In the genomic region with DNA sequence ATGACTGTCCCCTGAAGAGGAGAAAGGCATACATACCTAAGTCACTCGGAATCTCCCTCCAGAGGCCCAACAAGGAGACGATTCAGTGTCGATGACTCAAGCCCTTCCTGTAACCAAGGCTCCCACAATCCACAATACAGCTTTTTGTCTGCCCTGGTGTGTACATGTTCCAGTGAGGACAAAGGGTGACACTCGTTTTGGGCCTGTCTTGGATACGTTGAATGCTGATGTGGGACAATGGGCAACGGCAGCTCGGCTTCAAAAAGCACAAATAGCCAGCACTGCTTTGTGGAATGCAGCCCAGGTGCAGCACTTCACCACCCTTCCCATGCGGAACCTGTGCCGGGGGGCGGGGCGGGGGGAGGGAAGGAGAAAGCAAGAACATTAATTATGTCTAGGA, we compare ENCODE assay signal across 17 mouse cellular contexts. TPM values are rescaled to one million over a fixed set of nuclear protein-coding genes. Genes with fewer than 3 reads are reported as not detected.
DNase-seq lines count a peak whose midpoint lies in the region; ATAC-seq lines count a peak whose summit lies in the region.
"Had no signal": no experiment of that assay in that cellular context is flagged by ENCODE, and none has a peak within 500 bp of the region (broad histone marks: within the 10 kb centered on the region; RNA-seq: fewer than 3 reads in every experiment).

No protein-coding gene starts in this region.

- H3K4me2 ChIP-seq in heart, embryonic 11.5 days = no peak overlapping the region
- no peak overlapping the region for H3K4me2 ChIP-seq in lung, embryonic 15.5 days
- H3K4me2 ChIP-seq in stomach, embryonic 14.5 days (replicated peaks; ENCODE audit: low read depth, low read length) = no peak overlapping the region
- H3K4me2 ChIP-seq in forebrain, embryonic 16.5 days (ENCODE audit: low read length) = no peak overlapping the region
- H3K4me2 ChIP-seq: heart, embryonic 12.5 days; limb, embryonic 15.5 days; midbrain, embryonic 12.5 days had no signal

- peaks cover 4% of the 10 kb centered on the region for H3K4me1 ChIP-seq in heart, embryonic 11.5 days (ENCODE audit: control insufficient read depth, insufficient read depth, low read length)
- H3K4me1 ChIP-seq in lung, embryonic 15.5 days = 0 out of 2 replicates have a peak, but pooled peaks cover 9% of the 10 kb centered on the region
- no peaks in the 10 kb centered on the region for H3K4me1 ChIP-seq in stomach, embryonic 14.5 days (ENCODE audit: control insufficient read depth, insufficient read depth, low read length)
- H3K4me1 ChIP-seq in forebrain, embryonic 16.5 days (replicated peaks; ENCODE audit: control insufficient read depth, insufficient read depth, low read length) = no peaks in the 10 kb centered on the region
- H3K4me1 ChIP-seq: limb, embryonic 15.5 days; midbrain, embryonic 12.5 days had no signal

- H3K36me3 ChIP-seq in heart, embryonic 11.5 days (ENCODE audit: control insufficient read depth, insufficient read depth, low read length) = peaks cover 3% of the 10 kb centered on the region
- H3K36me3 ChIP-seq in lung, embryonic 15.5 days = no peaks in the 10 kb centered on the region
- peaks cover under 1% of the 10 kb centered on the region; the same call in 1 of the 2 replicates for H3K36me3 ChIP-seq in stomach, embryonic 14.5 days (ENCODE audit: control insufficient read depth, insufficient read depth, low read length)
- H3K36me3 ChIP-seq in forebrain, embryonic 16.5 days (ENCODE audit: control insufficient read depth, insufficient read depth) = 0 out of 2 replicates have a peak, but pooled peaks cover 2% of the 10 kb centered on the region

- H3K9ac ChIP-seq in heart, embryonic 11.5 days (ENCODE audit: low read depth, low read length) = no peak overlapping the region
- H3K9ac ChIP-seq in lung, embryonic 15.5 days = no peak overlapping the region
- H3K9ac ChIP-seq in stomach, embryonic 14.5 days (replicated peaks; ENCODE audit: low read depth, low read length) = no peak overlapping the region
- H3K9ac ChIP-seq in forebrain, embryonic 16.5 days (replicated peaks; ENCODE audit: low read depth, low read length) = no peak overlapping the region
- H3K9ac ChIP-seq: heart, embryonic 12.5 days; limb, embryonic 15.5 days; midbrain, embryonic 12.5 days had no signal

- peak; percentile 52 for DNase-seq in heart, adult 11 months
- no peak for DNase-seq in lung, postnatal 4 days
- DNase-seq in R1 (ENCODE audit: low read depth, low spot score) = peak; percentile 40
- no peak for DNase-seq in urinary bladder, postnatal 36 days (ENCODE audit: low spot score in 2 of 2)
- DNase-seq: cerebellum, adult 9-10 months; heart, postnatal 4 days; lung, postnatal 14 days; thymus, adult 2 months had no signal

- H3K4me3 ChIP-seq in heart, embryonic 11.5 days (ENCODE audit: low read depth, low read length) = no peak overlapping the region
- H3K4me3 ChIP-seq in lung, embryonic 15.5 days = no peak overlapping the region
- no peak overlapping the region for H3K4me3 ChIP-seq in stomach, embryonic 14.5 days (ENCODE audit: low read depth, low read length)
- no peak overlapping the region for H3K4me3 ChIP-seq in forebrain, embryonic 16.5 days (replicated peaks; ENCODE audit: low read length)
- H3K4me3 ChIP-seq: heart, embryonic 12.5 days; limb, embryonic 15.5 days; midbrain, embryonic 12.5 days had no signal

- H3K27me3 ChIP-seq in heart, embryonic 11.5 days (ENCODE audit: control insufficient read depth, insufficient read depth, low read length) = no peaks in the 10 kb centered on the region
- no peaks in the 10 kb centered on the region for H3K27me3 ChIP-seq in lung, embryonic 15.5 days
- H3K27me3 ChIP-seq in stomach, embryonic 14.5 days (ENCODE audit: control insufficient read depth, insufficient read depth, low read length) = no peaks in the 10 kb centered on the region
- H3K27me3 ChIP-seq in forebrain, embryonic 16.5 days (replicated peaks; ENCODE audit: control insufficient read depth, insufficient read depth, low read length) = no peaks in the 10 kb centered on the region
- H3K27me3 ChIP-seq: heart, embryonic 12.5 days; limb, embryonic 15.5 days; midbrain, embryonic 12.5 days had no signal

- H3K27ac ChIP-seq in heart, embryonic 11.5 days (ENCODE audit: low read depth, low read length) = no peak overlapping the region
- H3K27ac ChIP-seq in lung, embryonic 15.5 days = peak overlapping the region; percentile 58
- H3K27ac ChIP-seq in stomach, embryonic 14.5 days (ENCODE audit: low read length) = peak overlapping the region; percentile 2; the same call in 1 of the 2 replicates
- H3K27ac ChIP-seq in forebrain, embryonic 16.5 days (ENCODE audit: low read length) = no peak overlapping the region
- H3K27ac ChIP-seq: limb, embryonic 15.5 days; midbrain, embryonic 12.5 days had no signal

- no peak for ATAC-seq in heart, embryonic 11.5 days (replicated peaks; ENCODE audit: insufficient number of reproducible peaks, low FRiP score, low TSS enrichment)
- no peak for ATAC-seq in lung, embryonic 15.5 days (ENCODE audit: borderline replicate concordance, extremely low read depth, low FRiP score, low TSS enrichment)
- peak; percentile 42; the same call in 1 of the 2 replicates for ATAC-seq in stomach, embryonic 14.5 days (ENCODE audit: insufficient number of reproducible peaks, insufficient read depth, low FRiP score, low read depth)
- ATAC-seq in forebrain, embryonic 16.5 days = no peak
- ATAC-seq: forebrain, embryonic 14.5 days; inflammation-experienced regulatory T-cells, adult 6 months had no signal

- 0 out of 2 replicates have a peak, but pooled peaks cover 2% of the 10 kb centered on the region for H3K9me3 ChIP-seq in heart, embryonic 11.5 days (replicated peaks; ENCODE audit: control insufficient read depth, low read length)
- no peaks in the 10 kb centered on the region for H3K9me3 ChIP-seq in lung, embryonic 15.5 days
- H3K9me3 ChIP-seq in stomach, embryonic 14.5 days (ENCODE audit: control insufficient read depth, low read depth, low read length) = no peaks in the 10 kb centered on the region
- no peaks in the 10 kb centered on the region for H3K9me3 ChIP-seq in forebrain, embryonic 16.5 days (ENCODE audit: control insufficient read depth, low read length)
- H3K9me3 ChIP-seq: limb, embryonic 15.5 days had no signal

- 71% methylated on average over 11 of the region's 11 CpGs for WGBS in heart, embryonic 11.5 days (ENCODE audit: insufficient replicate concordance)
- 59% methylated on average over 11 of the region's 11 CpGs for WGBS in lung, embryonic 15.5 days
- WGBS in stomach, embryonic 14.5 days = 54% methylated on average over 11 of the region's 11 CpGs
- 49% methylated on average over 11 of the region's 11 CpGs for WGBS in forebrain, embryonic 16.5 days

RNA-seq across cellular contexts. Expression of a gene that starts 36.1 kb away (rescaled TPM):
- 27.0 and 32.2 TPM in 2 replicates for polyA plus RNA-seq in heart, embryonic 11.5 days (2014; fragmentation: Nextera tagmentation; extraction: Ambion mirVana)
- polyA plus RNA-seq in lung, embryonic 15.5 days (2015; fragmentation: Nextera tagmentation; extraction: Ambion mirVana) = 49.6 and 53.9 TPM in 2 replicates
- polyA plus RNA-seq in stomach, embryonic 14.5 days (2014; fragmentation: Nextera tagmentation; extraction: Ambion mirVana) = 26.7 and 31.0 TPM in 2 replicates
- polyA plus RNA-seq in forebrain, embryonic 16.5 days (2015; fragmentation: Nextera tagmentation; extraction: Ambion mirVana) = 16.5 and 22.7 TPM in 2 replicates

Comparison
In these comparisons a context has a peak if more than half of its experiments do, and no peak if none do; other contexts are left out.
1. DNase-seq: peak in heart, adult 11 months (single experiment) and R1 (single experiment); none in lung, postnatal 4 days (0 of 2) and urinary bladder, postnatal 36 days (0 of 2).
2. H3K27ac ChIP-seq: peak in lung, embryonic 15.5 days (single experiment) and stomach, embryonic 14.5 days (single experiment); none in heart, embryonic 11.5 days (single experiment) and forebrain, embryonic 16.5 days (single experiment).